Mouse (Mus musculus) neural tube, embryonic 13.5 days (tissue): ENCODE measurements around the gene St6galnac4. TPM values are rescaled to one million over a fixed set of nuclear protein-coding genes. Genes with fewer than 3 reads are reported as not detected.

Experiments used
- ATAC-seq: fragments of 200-750 bp; cut with Nextera tagmentation; 2 replicates; pipeline ENCODE4 v1.8.0; 2017; ENCODE audit warnings: low read depth, mild to moderate bottlenecking, moderate TSS enrichment, moderate library complexity
- H3K27ac ChIP-seq: fragments of 300-500 bp; sonication (generic); replicated peaks from 2 replicates; pipeline ENCODE4 v1.5.1; 2015; ENCODE audit warnings: moderate library complexity, mild to moderate bottlenecking, inconsistent platforms
- H3K27me3 ChIP-seq: fragments of 300-500 bp; sonication (generic); 2 replicates; pipeline ENCODE4 v1.6.1; 2015; ENCODE audit warnings: mild to moderate bottlenecking, inconsistent platforms
- H3K36me3 ChIP-seq: fragments of 300-500 bp; sonication (generic); 2 replicates; pipeline ENCODE4 v1.6.1; 2015; ENCODE audit warnings: mild to moderate bottlenecking, inconsistent platforms
- H3K4me1 ChIP-seq: fragments of 300-500 bp; sonication (generic); replicated peaks from 2 replicates; pipeline ENCODE4 v1.6.1; 2015; ENCODE audit warnings: inconsistent platforms
- H3K4me2 ChIP-seq: fragments of 300-500 bp; sonication (generic); 2 replicates; pipeline ENCODE4 v1.6.1; 2015; ENCODE audit warnings: inconsistent platforms, mild to moderate bottlenecking, moderate library complexity
- H3K4me3 ChIP-seq: fragments of 300-500 bp; sonication (generic); 2 replicates; pipeline ENCODE4 v1.5.1; 2015; ENCODE audit warnings: mild to moderate bottlenecking, inconsistent platforms
- H3K9ac ChIP-seq: fragments of 300-500 bp; sonication (generic); 2 replicates; pipeline ENCODE4 v1.6.1; 2015; ENCODE audit warnings: moderate library complexity, mild to moderate bottlenecking, inconsistent platforms
- H3K9me3 ChIP-seq: fragments of 300-500 bp; sonication (generic); 2 replicates; pipeline ENCODE4 v1.6.1; 2016; ENCODE audit warnings: inconsistent platforms
- WGBS: fragments of 180-500 bp; shearing (Covaris S2); methylation state at CpG from one replicate; pipeline ENCODE4 v1.1.7; 2015; 5-methylcytosine and 5-hydroxymethylcytosine counted together
- polyA plus RNA-seq: library from polyadenylated mRNA; unstranded; fragments of >200 nt; fragmentation: Nextera tagmentation; extraction: Ambion mirVana; gene quantifications from 2 replicates; pipeline ENCODE4 v1.2.1, GENCODE M21; 2015

The St6galnac4 gene
- polyA plus RNA-seq, 1 experiment from 2014 or later: 25.3 TPM

DNA sequence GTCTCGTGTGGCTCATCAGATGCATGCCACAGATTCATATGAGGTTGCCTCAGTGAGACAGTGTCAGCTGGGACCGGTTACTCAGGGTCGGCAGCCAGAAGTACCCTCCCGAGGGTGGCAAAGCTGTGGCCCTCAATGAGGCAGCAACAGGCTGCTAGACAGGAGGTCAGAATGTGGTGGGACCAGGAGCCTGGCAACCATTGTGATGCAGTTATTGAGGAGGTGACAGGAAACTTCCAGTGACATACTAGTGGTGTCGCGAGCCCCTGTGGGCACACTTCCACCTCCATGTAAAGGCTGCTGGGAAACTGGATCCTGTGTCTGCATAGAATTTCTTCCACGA, 34.6 kb downstream of the St6galnac4 start, which contains the start of gene Ak1:
Gene Ak1 (plus strand): TSS at position 242 of the 343 bp plus-strand sequence.
- Histone ChIP-seq H3K9me3 (no peaks in the 10 kb centered on the region), H3K27ac (peak within 1 kb of the TSS; percentile 73), H3K36me3 (0 out of 2 replicates have a peak, but pooled peaks cover 8% of the 10 kb centered on the region), H3K4me2 (no peak within 1 kb of the TSS), H3K4me3 (no peak within 1 kb of the TSS), H3K27me3 (no peaks in the 10 kb centered on the region), H3K9ac (0 out of 2 replicates have a peak within 1 kb of the TSS, but pooled peaks have one; percentile 38), H3K4me1 (peaks cover 60% of the 10 kb centered on the region)
- WGBS: 31% methylated on average over 7 of the region's 7 CpGs
- ATAC-seq: no peak

- Histone ChIP-seq H3K4me1 (peaks cover 76% of the 10 kb centered on the region), H3K4me2 (no peak overlapping the region), H3K36me3 (no peaks in the 10 kb centered on the region), H3K9ac (no peak overlapping the region), H3K27ac (no peak overlapping the region), H3K4me3 (no peak overlapping the region), H3K9me3 (no peaks in the 10 kb centered on the region), H3K27me3 (no peaks in the 10 kb centered on the region)
- WGBS: 82% methylated on average over 5 of the region's 5 CpGs
- no peak for ATAC-seq
Observed at GRCm38 (mm10) chr2:32624111-32624748, 37.3 kb downstream of the St6galnac4 start.

- peak overlapping the region; percentile 75 for H3K9ac ChIP-seq
- ATAC-seq: peak; percentile 43
- H3K4me2 ChIP-seq: peak overlapping the region; percentile 65
- no peaks in the 10 kb centered on the region for H3K27me3 ChIP-seq
- 3% methylated on average over 13 of the region's 13 CpGs for WGBS
- H3K4me3 ChIP-seq: peak overlapping the region; percentile 35
- H3K36me3 ChIP-seq: no peaks in the 10 kb centered on the region
- H3K27ac ChIP-seq: peak overlapping the region; percentile 91
- no peaks in the 10 kb centered on the region for H3K9me3 ChIP-seq
- H3K4me1 ChIP-seq: peaks cover 73% of the 10 kb centered on the region
Observed at GRCm38 (mm10) chr2:32625212-32625872, 38.4 kb downstream of the St6galnac4 start.

DNA sequence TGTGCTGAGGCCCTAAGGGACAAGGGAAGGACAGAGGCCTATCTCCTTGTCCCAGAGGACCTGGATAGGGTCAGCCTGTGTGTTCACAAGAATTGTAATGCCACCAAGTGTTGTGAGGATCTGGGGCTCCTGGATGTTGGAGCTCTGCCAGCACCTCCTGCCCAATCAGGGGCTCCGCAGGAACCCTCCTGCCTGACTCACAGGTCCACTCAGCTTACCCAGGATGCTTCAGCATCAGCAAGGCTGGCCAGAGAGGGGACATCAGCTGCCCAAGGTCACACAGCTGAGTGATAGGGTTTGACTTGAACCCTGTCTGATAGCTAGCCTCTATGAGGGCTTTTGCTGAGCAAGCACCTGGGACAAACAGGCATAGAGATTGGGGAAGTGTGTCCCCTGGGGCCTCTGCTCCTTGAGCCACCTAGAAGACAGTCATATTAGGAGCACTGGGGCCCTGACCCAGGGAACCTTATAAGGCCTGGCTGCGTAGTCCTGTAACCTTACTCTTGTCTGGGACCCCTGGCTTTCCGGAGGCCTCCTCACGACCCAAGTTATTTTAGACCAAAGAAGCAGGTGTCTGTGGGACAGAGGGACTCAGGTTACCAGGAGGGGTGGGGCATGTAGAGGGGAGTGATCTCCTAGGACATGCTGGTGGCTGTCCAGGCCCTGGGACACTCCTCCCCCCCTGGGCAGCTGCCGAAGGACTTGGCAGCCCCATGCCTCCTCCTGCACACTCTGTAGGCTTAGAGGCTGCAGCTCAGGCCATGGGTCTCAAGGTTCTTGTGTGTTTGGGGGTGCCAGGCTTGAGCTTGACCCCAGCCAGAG, 39.2 kb downstream of the St6galnac4 start:
- H3K9me3 ChIP-seq: no peaks in the 10 kb centered on the region
- H3K27me3 ChIP-seq: no peaks in the 10 kb centered on the region
- H3K4me1 ChIP-seq: peaks cover 66% of the 10 kb centered on the region
- peak overlapping the region; percentile 91 for H3K27ac ChIP-seq
- peak overlapping the region; percentile 75 for H3K9ac ChIP-seq
- peak overlapping the region; percentile 65 for H3K4me2 ChIP-seq
- no peaks in the 10 kb centered on the region for H3K36me3 ChIP-seq
- WGBS: 63% methylated on average over 5 of the region's 5 CpGs
- H3K4me3 ChIP-seq: peak overlapping the region; percentile 35
- ATAC-seq: 0 out of 2 replicates have a peak, but pooled peaks have one; percentile 1

GRCm38 (mm10) chr2:32627266-32628043, 40.6 kb downstream of the St6galnac4 start:
- peaks cover 56% of the 10 kb centered on the region for H3K4me1 ChIP-seq
- H3K4me2 ChIP-seq: 0 out of 2 replicates have a peak overlapping the region, but pooled peaks have one; percentile 65
- 0 out of 2 replicates have a peak overlapping the region, but pooled peaks have one; percentile 44 for H3K9ac ChIP-seq
- no peak for ATAC-seq
- no peak overlapping the region for H3K4me3 ChIP-seq
- no peaks in the 10 kb centered on the region for H3K36me3 ChIP-seq
- 68% methylated on average over 20 of the region's 20 CpGs for WGBS
- H3K9me3 ChIP-seq: no peaks in the 10 kb centered on the region
- no peak overlapping the region; the same call in 1 of the 2 replicates for H3K27ac ChIP-seq
- no peaks in the 10 kb centered on the region for H3K27me3 ChIP-seq

- Histone ChIP-seq H3K4me2 (no peak overlapping the region), H3K4me3 (no peak overlapping the region), H3K9me3 (no peaks in the 10 kb centered on the region), H3K27me3 (no peaks in the 10 kb centered on the region), H3K36me3 (no peaks in the 10 kb centered on the region), H3K4me1 (peaks cover 56% of the 10 kb centered on the region), H3K27ac (peak overlapping the region; percentile 73; the same call in 1 of the 2 replicates), H3K9ac (peak overlapping the region; percentile 44)
- ATAC-seq: no peak
- 56% methylated on average over 4 of the region's 4 CpGs for WGBS
Observed at GRCm38 (mm10) chr2:32628044-32628550, 41.2 kb downstream of the St6galnac4 start.

- 30% methylated on average over 5 of the region's 5 CpGs for WGBS
- no peaks in the 10 kb centered on the region for H3K9me3 ChIP-seq
- 0 out of 2 replicates have a peak overlapping the region, but pooled peaks have one; percentile 33 for H3K4me2 ChIP-seq
- no peaks in the 10 kb centered on the region for H3K36me3 ChIP-seq
- peak overlapping the region; percentile 44 for H3K9ac ChIP-seq
- H3K4me3 ChIP-seq: no peak overlapping the region
- ATAC-seq: peak; percentile 14; the same call in 1 of the 2 replicates
- H3K4me1 ChIP-seq: peaks cover 56% of the 10 kb centered on the region
- no peaks in the 10 kb centered on the region for H3K27me3 ChIP-seq
- H3K27ac ChIP-seq: peak overlapping the region; percentile 73
Observed at GRCm38 (mm10) chr2:32628729-32629128, 41.8 kb downstream of the St6galnac4 start.

GRCm38 (mm10) chr2:32629276-32629976, 42.5 kb downstream of the St6galnac4 start:
- H3K36me3 ChIP-seq: peaks cover 3% of the 10 kb centered on the region; the same call in 1 of the 2 replicates
- 34% methylated on average over 9 of the region's 9 CpGs for WGBS
- peaks cover 57% of the 10 kb centered on the region for H3K4me1 ChIP-seq
- no peaks in the 10 kb centered on the region for H3K27me3 ChIP-seq
- H3K9ac ChIP-seq: peak overlapping the region; percentile 44; the same call in 1 of the 2 replicates
- peak; percentile 44 for ATAC-seq
- H3K9me3 ChIP-seq: no peaks in the 10 kb centered on the region
- H3K27ac ChIP-seq: peak overlapping the region; percentile 73
- H3K4me3 ChIP-seq: no peak overlapping the region
- H3K4me2 ChIP-seq: peak overlapping the region; percentile 33

GRCm38 (mm10) chr2:32630036-32630435, 43.1 kb downstream of the St6galnac4 start:
- Histone ChIP-seq H3K4me1 (peaks cover 57% of the 10 kb centered on the region), H3K27me3 (no peaks in the 10 kb centered on the region), H3K36me3 (peaks cover 3% of the 10 kb centered on the region; the same call in 1 of the 2 replicates), H3K4me2 (peak overlapping the region; percentile 33; the same call in 1 of the 2 replicates), H3K9me3 (no peaks in the 10 kb centered on the region), H3K4me3 (no peak overlapping the region), H3K27ac (peak overlapping the region; percentile 73; the same call in 1 of the 2 replicates), H3K9ac (no peak overlapping the region)
- ATAC-seq: no peak
- 79% methylated on average over 8 of the region's 9 CpGs for WGBS

DNA sequence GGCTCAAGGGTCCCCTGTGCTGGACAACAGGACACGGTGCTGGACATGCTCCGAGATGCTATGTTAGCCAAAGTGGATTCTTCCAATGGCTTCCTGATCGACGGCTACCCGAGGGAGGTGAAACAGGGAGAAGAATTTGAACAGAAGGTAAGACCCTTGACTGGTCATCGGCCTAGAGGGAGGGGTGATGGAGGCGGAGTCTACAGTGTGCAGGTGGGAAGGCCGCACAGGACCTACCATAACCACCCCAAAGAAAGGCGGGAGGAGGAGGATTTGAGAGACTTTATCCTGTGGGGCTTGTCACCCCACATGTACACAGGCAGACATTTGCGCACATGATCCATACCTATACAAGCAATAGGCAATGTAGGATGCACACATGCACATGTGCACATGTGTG, 44.2 kb downstream of the St6galnac4 start:
- no peak overlapping the region for H3K27ac ChIP-seq
- H3K4me3 ChIP-seq: no peak overlapping the region
- peaks cover 3% of the 10 kb centered on the region; the same call in 1 of the 2 replicates for H3K36me3 ChIP-seq
- no peak overlapping the region for H3K4me2 ChIP-seq
- H3K9ac ChIP-seq: no peak overlapping the region
- no peaks in the 10 kb centered on the region for H3K27me3 ChIP-seq
- no peak for ATAC-seq
- H3K9me3 ChIP-seq: no peaks in the 10 kb centered on the region
- H3K4me1 ChIP-seq: peaks cover 47% of the 10 kb centered on the region
- 89% methylated on average over 10 of the region's 10 CpGs for WGBS
